Mouse (Mus musculus) limb, embryonic 14.5 days (tissue): Measurements from ENCODE around the gene Mgat2. TPM values are rescaled to one million over a fixed set of nuclear protein-coding genes. Genes with fewer than 3 reads are reported as not detected.

Experiments used
- ATAC-seq: fragments of 200-750 bp; cut with Nextera tagmentation; 2 replicates; pipeline ENCODE4 v1.8.0; 2017; ENCODE audit warnings: low read depth, moderate number of reproducible peaks, moderate TSS enrichment; ENCODE audit not compliant: low FRiP score
- DNase-seq: peaks from one replicate; pipeline ENCODE4 v3.0.0-alpha.2; 2015; ENCODE audit warnings: low spot score
- H3K27ac ChIP-seq: fragments of 300-500 bp; sonication (generic); replicated peaks from 2 replicates; pipeline ENCODE4 v1.5.1; 2014; ENCODE audit warnings: low read depth, mild to moderate bottlenecking, low read length, moderate library complexity, mixed read lengths
- H3K27me3 ChIP-seq: fragments of 300-500 bp; sonication (generic); 2 replicates; pipeline ENCODE4 v1.6.1; 2014; ENCODE audit warnings: low read length, mixed read lengths; ENCODE audit not compliant: control insufficient read depth, insufficient read depth
- H3K36me3 ChIP-seq: fragments of 300-500 bp; sonication (generic); 2 replicates; pipeline ENCODE4 v1.6.1; 2014; ENCODE audit warnings: mild to moderate bottlenecking, low read length, moderate library complexity, mixed read lengths; ENCODE audit not compliant: control insufficient read depth, insufficient read depth
- H3K4me1 ChIP-seq: fragments of 300-500 bp; sonication (generic); 2 replicates; pipeline ENCODE4 v1.6.1; 2014; ENCODE audit warnings: antibody characterized with exemption, low read length, mixed read lengths; ENCODE audit not compliant: control insufficient read depth, insufficient read depth
- H3K4me2 ChIP-seq: fragments of 300-500 bp; sonication (generic); replicated peaks from 2 replicates; pipeline ENCODE4 v1.6.1; 2014; ENCODE audit warnings: low read depth, mild to moderate bottlenecking, low read length, moderate library complexity; ENCODE audit not compliant: severe bottlenecking
- H3K4me3 ChIP-seq: fragments of 300-500 bp; sonication (generic); replicated peaks from 2 replicates; pipeline ENCODE4 v1.5.1; 2014; ENCODE audit warnings: low read length
- H3K9ac ChIP-seq: fragments of 300-500 bp; sonication (generic); 2 replicates; pipeline ENCODE4 v1.6.1; 2014; ENCODE audit warnings: mild to moderate bottlenecking, low read depth, low read length, moderate library complexity; ENCODE audit not compliant: severe bottlenecking
- H3K9me3 ChIP-seq: fragments of 300-500 bp; sonication (generic); 2 replicates; pipeline ENCODE4 v1.6.1; 2016; ENCODE audit warnings: low read length; ENCODE audit not compliant: control insufficient read depth
- POLR2A ChIP-seq: fragments of 200-500 bp; IDR thresholded peaks from 2 replicates; pipeline ENCODE4 v1.8.0; 2012; ENCODE audit warnings: inconsistent platforms, mild to moderate bottlenecking, moderate library complexity, borderline replicate concordance; ENCODE audit not compliant: insufficient read depth, insufficient read length; ENCODE audit errors: extremely low read depth
- WGBS: fragments of 180-500 bp; shearing (Covaris S2); extraction: QIAGEN DNeasy Blood & Tissue Kit; methylation state at CpG from one replicate; pipeline ENCODE4 v1.1.7; 2014; 5-methylcytosine and 5-hydroxymethylcytosine counted together
- polyA plus RNA-seq, 2 experiments: library from polyadenylated mRNA; depleted of rRNA in 1 of 2; stranded (reverse) in 1 of 2; unstranded in 1 of 2; fragments of >200 nt; fragmentation: Nextera tagmentation in 1 of 2; extraction: Ambion mirVana in 1 of 2; gene quantifications; 2 replicates each; pipeline versions ENCODE4 v1.2.1 to v1.2.3; 2012 to 2014

Mgat2 gene
- polyA plus RNA-seq, 2 experiments, result 31.0 to 59.1 TPM

DNA sequence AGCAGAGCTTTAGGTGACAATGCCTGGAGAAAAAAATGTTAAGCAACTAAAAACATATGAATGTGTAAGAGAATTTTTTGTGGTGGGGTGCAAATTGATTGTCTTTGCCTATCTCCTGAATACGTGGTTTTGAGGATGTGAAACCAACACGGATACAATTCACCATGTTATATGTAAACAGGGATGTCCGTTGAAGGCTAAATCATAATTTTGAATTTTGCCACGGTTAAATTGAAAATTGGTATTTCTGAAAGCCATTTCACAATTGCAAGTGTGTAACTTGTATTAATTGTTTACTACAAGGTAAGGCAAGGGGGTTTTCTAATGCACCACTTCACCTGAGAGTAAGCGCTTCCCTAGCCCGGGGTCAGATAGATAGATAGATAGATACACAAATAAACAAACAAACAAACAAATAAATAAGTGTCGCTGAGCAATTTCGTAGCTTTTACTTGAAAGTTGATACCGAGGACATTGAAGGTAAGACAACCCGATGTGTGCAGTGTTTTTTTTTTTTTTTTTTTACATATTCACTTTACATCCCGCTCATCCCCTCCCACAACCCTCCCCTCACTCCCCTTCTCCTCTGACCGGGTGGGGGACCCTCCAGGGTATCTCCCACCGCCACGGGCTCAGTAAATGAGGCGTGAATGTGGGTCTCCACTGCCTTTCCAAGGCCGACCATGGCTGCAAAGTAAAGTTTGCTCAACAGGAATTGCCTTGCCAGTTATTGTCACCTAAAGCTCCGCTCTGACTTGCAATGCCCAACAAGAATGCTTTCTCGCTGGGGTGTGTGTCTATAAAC, 16.1 kb upstream of the Mgat2 start:
- Histone ChIP-seq H3K4me3 (peak overlapping the region; percentile 70), H3K27ac (no peak overlapping the region), H3K27me3 (no peaks in the 10 kb centered on the region), H3K36me3 (peaks cover 3% of the 10 kb centered on the region; the same call in 1 of the 2 replicates), H3K4me1 (0 out of 2 replicates have a peak, but pooled peaks cover 3% of the 10 kb centered on the region), H3K4me2 (peak overlapping the region; percentile 85), H3K9ac (peak overlapping the region; percentile 75), H3K9me3 (no peaks in the 10 kb centered on the region)
- 8% methylated on average over 18 of the region's 18 CpGs for WGBS
- DNase-seq, result no peak
- ATAC-seq, result peak; percentile 36; the same call in 1 of the 2 replicates
- TF ChIP-seq POLR2A, result peak; percentile 34; the same call in 1 of the 2 replicates

DNA sequence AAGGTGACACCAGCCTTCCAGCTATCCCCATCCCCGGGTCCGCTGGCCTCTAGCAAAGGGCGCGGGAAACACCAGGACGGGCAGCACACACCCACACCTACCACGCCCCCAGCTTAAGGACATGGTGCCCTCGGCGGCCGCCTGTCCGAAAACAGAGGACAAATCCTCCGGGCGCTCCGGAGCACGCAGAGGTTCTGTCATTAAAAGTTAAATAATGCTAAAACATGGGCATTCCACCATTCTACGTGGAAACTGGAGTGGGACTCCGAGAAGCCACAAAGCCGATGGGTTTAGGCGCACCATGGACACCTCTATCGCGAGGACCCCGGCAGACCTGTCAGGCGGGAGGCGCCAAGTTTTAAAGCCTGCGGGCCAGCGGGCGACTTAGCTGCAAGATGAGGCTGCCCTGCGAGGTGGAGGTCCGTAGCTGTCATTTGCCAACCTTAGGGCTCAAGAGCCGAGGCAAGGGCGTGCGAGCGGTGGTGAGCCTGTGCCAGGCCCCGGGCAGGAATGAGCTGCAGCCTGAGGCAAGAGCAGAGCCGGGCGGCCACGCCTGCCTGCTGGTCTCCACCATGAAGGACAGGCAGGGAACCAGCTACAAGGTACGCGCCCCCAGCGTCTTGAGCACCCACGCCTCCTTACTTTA, 15.4 kb upstream of the Mgat2 start, which contains the start of gene Lrr1:
TSS of gene Lrr1 (plus strand) at position 354 of the 646 bp plus-strand sequence.
- TF ChIP-seq POLR2A, result 0 out of 2 replicates have a peak, but pooled peaks have one; percentile 26
- H3K4me2 ChIP-seq, result peak within 1 kb of the TSS; percentile 85

DNA sequence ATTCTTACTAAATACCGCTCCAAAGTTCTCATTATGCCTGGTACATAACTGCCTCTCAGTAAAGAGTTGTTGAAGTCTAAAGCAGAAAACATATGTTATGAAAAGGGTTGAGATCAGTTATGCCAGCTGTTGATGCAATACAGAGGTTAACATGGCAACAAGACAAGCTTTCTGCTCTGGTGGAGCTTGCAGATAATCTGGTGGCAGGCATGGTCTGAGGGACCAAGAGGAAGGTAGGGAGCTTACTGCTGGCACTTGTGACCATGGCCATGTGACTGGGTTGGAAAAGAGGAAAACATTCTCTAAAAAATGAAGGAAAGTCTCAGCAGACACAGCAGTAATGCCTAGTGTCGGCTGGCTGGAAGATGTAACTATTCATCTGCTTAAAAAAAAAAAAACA, 12.7 kb upstream of the Mgat2 start:
- Histone ChIP-seq H3K36me3 (peaks cover 3% of the 10 kb centered on the region), H3K9ac (no peak overlapping the region), H3K4me3 (no peak overlapping the region), H3K27me3 (no peaks in the 10 kb centered on the region), H3K9me3 (no peaks in the 10 kb centered on the region), H3K4me1 (0 out of 2 replicates have a peak, but pooled peaks cover 3% of the 10 kb centered on the region), H3K4me2 (no peak overlapping the region), H3K27ac (no peak overlapping the region)
- no peak for DNase-seq
- TF ChIP-seq POLR2A, result no peak
- ATAC-seq, result no peak
- WGBS, result 100% methylated on average over 2 of the region's 2 CpGs

More for the DNA sequence above, 15.4 kb upstream of the Mgat2 start, which contains the start of gene Lrr1:
- H3K36me3 ChIP-seq, result peaks cover 3% of the 10 kb centered on the region
- under 1% methylated on average over 39 of the region's 40 CpGs for WGBS
- 0 out of 2 replicates have a peak, but pooled peaks cover 3% of the 10 kb centered on the region for H3K4me1 ChIP-seq
- ATAC-seq, result peak; percentile 94
- H3K4me3 ChIP-seq, result peak within 1 kb of the TSS; percentile 70
- peak; percentile 81 for DNase-seq
- H3K27me3 ChIP-seq, result no peaks in the 10 kb centered on the region
- H3K9ac ChIP-seq, result peak within 1 kb of the TSS; percentile 75
- peak within 1 kb of the TSS; percentile 88 for H3K27ac ChIP-seq
- H3K9me3 ChIP-seq, result no peaks in the 10 kb centered on the region

DNA sequence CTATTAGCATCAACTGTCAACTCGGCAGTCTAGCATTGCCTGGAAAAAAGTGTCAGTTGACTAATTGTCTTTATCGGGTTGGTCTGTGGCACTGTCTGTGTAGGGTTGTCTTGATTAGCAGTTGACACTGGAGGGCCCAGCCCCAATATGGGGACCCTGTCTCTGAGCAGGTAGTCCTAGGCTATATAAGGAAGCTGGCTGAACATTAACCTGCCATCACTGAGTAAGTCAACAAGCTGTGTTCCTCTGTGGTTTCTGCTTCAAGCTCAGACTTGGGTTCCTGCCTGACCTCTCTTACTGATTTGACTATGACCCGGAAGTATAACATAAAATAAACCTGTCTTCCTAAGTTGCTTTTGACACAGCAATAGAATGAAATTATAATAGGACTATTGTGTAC, 8.0 kb upstream of the Mgat2 start:
- Histone ChIP-seq H3K4me3 (no peak overlapping the region), H3K27me3 (no peaks in the 10 kb centered on the region), H3K4me1 (no peaks in the 10 kb centered on the region), H3K27ac (no peak overlapping the region), H3K9ac (no peak overlapping the region), H3K4me2 (no peak overlapping the region), H3K36me3 (peaks cover 4% of the 10 kb centered on the region), H3K9me3 (no peaks in the 10 kb centered on the region)
- ATAC-seq, result no peak
- TF ChIP-seq POLR2A, result no peak
- 97% methylated on average over 3 of the region's 3 CpGs for WGBS
- no peak for DNase-seq

DNA sequence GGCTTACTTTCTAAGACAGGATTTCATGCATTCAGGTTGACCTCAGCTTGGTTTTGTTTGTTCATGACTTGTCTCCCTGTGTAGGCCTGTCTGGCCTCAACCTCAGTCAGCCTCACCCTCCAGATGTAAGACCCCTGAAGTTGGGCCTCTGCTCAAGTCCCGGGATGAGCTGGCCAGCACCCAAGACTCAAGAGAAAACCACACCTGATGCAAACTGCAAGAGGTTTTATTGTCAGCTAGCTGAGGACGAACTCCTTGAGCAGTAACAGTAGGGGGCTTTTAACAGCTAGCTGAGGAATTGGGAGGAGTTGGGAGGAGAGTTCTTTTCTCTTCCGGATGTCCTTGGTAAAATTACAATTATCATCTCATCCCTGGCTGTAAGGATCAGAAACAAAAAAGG, 6.4 kb upstream of the Mgat2 start:
- Histone ChIP-seq H3K4me2 (no peak overlapping the region), H3K27me3 (no peaks in the 10 kb centered on the region), H3K4me1 (no peaks in the 10 kb centered on the region), H3K9ac (no peak overlapping the region), H3K36me3 (peaks cover 15% of the 10 kb centered on the region), H3K27ac (no peak overlapping the region), H3K9me3 (no peaks in the 10 kb centered on the region), H3K4me3 (no peak overlapping the region)
- no peak for DNase-seq
- no peak for ATAC-seq
- WGBS, result 73% methylated on average over 3 of the region's 3 CpGs
- no peak for TF ChIP-seq POLR2A
